Mouse (Mus musculus): ENCODE results near the gene Rdh1. TPM values are rescaled to one million over a fixed set of nuclear protein-coding genes. Genes with fewer than 3 reads are reported as not detected.

Rdh1 gene
- polyA plus RNA-seq (2012; rRNA removed): 0.07 TPM in 2 replicates

GRCm38 (mm10) chr10:127759181-127760110, at the start of gene Rdh1, which contains the start of gene Rdh16f1:
Gene Rdh1, plus strand, starts transcription at chr10:127759721.
Gene Rdh16f1, plus strand, starts transcription at chr10:127759787.
- H3K27me3 ChIP-seq (ENCODE audit: control insufficient read depth, insufficient read depth, low read length): no peaks in the 10 kb centered on the region
- no peak within 1 kb of the TSS for H3K27ac ChIP-seq (ENCODE audit: control insufficient read depth, insufficient read depth, low read depth, low read length)
- no peak within 1 kb of the TSS for H3K4me3 ChIP-seq (ENCODE audit: control insufficient read depth, low read depth, low read length)
- TF ChIP-seq POLR2A (IDR thresholded peaks at IDR 0.05; ENCODE audit: control insufficient read depth, low read depth, low read length): no peak
- no peak for TF ChIP-seq CTCF (IDR thresholded peaks at IDR 0.05; ENCODE audit: control insufficient read depth, insufficient read depth, insufficient replicate concordance, low read depth, low read length)
- H3K4me1 ChIP-seq (ENCODE audit: control insufficient read depth, insufficient read depth, low read length): peaks cover 8% of the 10 kb centered on the region
- no peaks in the 10 kb centered on the region for H3K36me3 ChIP-seq (ENCODE audit: control insufficient read depth, insufficient read depth, low read length)

- H3K27me3 ChIP-seq (ENCODE audit: control insufficient read depth, insufficient read depth, low read length): no peaks in the 10 kb centered on the region
- H3K4me3 ChIP-seq (ENCODE audit: control insufficient read depth, low read depth, low read length): no peak overlapping the region
- no peak for TF ChIP-seq POLR2A (IDR thresholded peaks at IDR 0.05; ENCODE audit: control insufficient read depth, low read depth, low read length)
- TF ChIP-seq CTCF (IDR thresholded peaks at IDR 0.05; ENCODE audit: control insufficient read depth, insufficient read depth, insufficient replicate concordance, low read depth, low read length): no peak
- no peaks in the 10 kb centered on the region; the same call in 1 of the 2 replicates for H3K36me3 ChIP-seq (ENCODE audit: control insufficient read depth, insufficient read depth, low read length)
- peaks cover 8% of the 10 kb centered on the region for H3K4me1 ChIP-seq (ENCODE audit: control insufficient read depth, insufficient read depth, low read length)
- H3K27ac ChIP-seq (ENCODE audit: control insufficient read depth, insufficient read depth, low read depth, low read length): no peak overlapping the region
These were observed 49.2 kb upstream of the Rdh1 start for GRCm38 (mm10) chr10:127710331-127710730.

GRCm38 (mm10) chr10:127712736-127713135, 46.8 kb upstream of the Rdh1 start:
- no peak overlapping the region for H3K27ac ChIP-seq (ENCODE audit: control insufficient read depth, insufficient read depth, low read depth, low read length)
- H3K4me1 ChIP-seq (ENCODE audit: control insufficient read depth, insufficient read depth, low read length): peaks cover 8% of the 10 kb centered on the region
- H3K36me3 ChIP-seq (ENCODE audit: control insufficient read depth, insufficient read depth, low read length): no peaks in the 10 kb centered on the region; the same call in 1 of the 2 replicates
- H3K27me3 ChIP-seq (ENCODE audit: control insufficient read depth, insufficient read depth, low read length): no peaks in the 10 kb centered on the region
- no peak for TF ChIP-seq POLR2A (IDR thresholded peaks at IDR 0.05; ENCODE audit: control insufficient read depth, low read depth, low read length)
- no peak for TF ChIP-seq CTCF (IDR thresholded peaks at IDR 0.05; ENCODE audit: control insufficient read depth, insufficient read depth, insufficient replicate concordance, low read depth, low read length)
- no peak overlapping the region for H3K4me3 ChIP-seq (ENCODE audit: control insufficient read depth, low read depth, low read length)

DNA sequence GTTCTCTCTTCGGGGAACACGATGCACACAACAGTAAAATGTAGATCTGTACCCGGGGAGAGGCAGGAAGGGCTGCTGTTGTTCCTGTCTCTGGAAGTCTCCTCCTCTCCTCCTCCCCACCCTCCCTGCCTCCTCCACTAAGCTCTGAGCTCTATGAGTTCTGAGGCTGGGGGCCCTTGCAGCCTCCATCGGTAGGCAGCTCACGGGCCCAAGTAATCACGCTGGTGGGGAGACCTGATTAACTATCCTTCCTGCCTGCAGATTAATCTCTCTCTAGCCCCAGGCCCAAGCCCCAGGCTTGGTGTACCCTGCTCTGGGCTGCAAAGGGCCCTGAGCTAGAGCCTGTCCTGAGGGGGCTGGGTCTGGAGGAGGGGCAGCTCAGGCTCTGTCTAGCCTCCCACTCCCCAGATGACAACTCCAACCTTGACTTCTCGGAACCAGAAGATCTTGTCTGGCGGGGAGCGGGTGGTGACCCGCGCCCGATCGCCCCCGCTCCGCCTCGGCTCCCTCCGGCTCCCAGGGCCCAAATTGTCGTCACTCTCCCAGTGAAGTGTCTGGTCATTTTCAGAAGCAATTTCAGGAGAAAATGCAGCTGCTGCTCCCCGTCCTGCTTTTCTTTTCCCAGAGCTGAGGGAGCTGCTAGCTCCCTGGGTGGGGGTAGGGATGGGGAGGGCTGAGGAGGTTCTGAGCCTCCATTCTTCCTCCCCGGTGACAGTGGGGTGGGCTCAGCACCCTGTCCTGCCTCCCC, 37.7 kb upstream of the Rdh1 start:
- H3K36me3 ChIP-seq (ENCODE audit: control insufficient read depth, insufficient read depth, low read length): peaks cover 3% of the 10 kb centered on the region; the same call in 1 of the 2 replicates
- H3K27ac ChIP-seq (ENCODE audit: control insufficient read depth, insufficient read depth, low read depth, low read length): peak overlapping the region; percentile 63
- H3K27me3 ChIP-seq (ENCODE audit: control insufficient read depth, insufficient read depth, low read length): no peaks in the 10 kb centered on the region
- no peaks in the 10 kb centered on the region for H3K4me1 ChIP-seq (ENCODE audit: control insufficient read depth, insufficient read depth, low read length)
- TF ChIP-seq CTCF (IDR thresholded peaks at IDR 0.05; ENCODE audit: control insufficient read depth, insufficient read depth, insufficient replicate concordance, low read depth, low read length) (no peak), POLR2A (IDR thresholded peaks at IDR 0.05; ENCODE audit: control insufficient read depth, low read depth, low read length) (no peak)
- no peak overlapping the region for H3K4me3 ChIP-seq (ENCODE audit: control insufficient read depth, low read depth, low read length)

DNA sequence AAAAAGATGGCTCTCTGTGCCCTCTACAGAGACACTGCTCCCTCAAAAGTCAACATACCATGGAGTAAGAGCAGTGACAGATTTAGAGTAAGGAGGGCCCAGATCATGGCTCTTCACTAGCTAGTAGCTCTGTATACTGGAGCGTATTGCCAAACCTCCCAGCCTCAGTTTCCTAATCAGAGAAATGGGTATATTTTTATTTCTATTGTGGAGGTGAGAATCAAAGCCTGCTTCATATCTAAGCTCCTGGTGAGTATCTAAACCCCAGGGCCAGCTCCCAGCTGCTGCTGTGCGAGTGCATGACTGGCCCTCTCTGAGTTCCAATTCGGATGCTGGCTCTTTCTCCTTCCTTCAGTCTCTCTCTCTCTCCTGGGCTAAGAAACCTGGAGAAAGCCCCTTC, 35.3 kb upstream of the Rdh1 start, which contains the start of gene Tac2:
Gene Tac2, plus strand, starts transcription at position 301 of the 400 bp plus-strand sequence.
- H3K36me3 ChIP-seq (ENCODE audit: control insufficient read depth, insufficient read depth, low read length): no peaks in the 10 kb centered on the region
- no peaks in the 10 kb centered on the region for H3K4me1 ChIP-seq (ENCODE audit: control insufficient read depth, insufficient read depth, low read length)
- H3K27me3 ChIP-seq (ENCODE audit: control insufficient read depth, insufficient read depth, low read length): no peaks in the 10 kb centered on the region
- H3K4me3 ChIP-seq (ENCODE audit: control insufficient read depth, low read depth, low read length): no peak within 1 kb of the TSS
- TF ChIP-seq POLR2A (IDR thresholded peaks at IDR 0.05; ENCODE audit: control insufficient read depth, low read depth, low read length) (no peak), CTCF (IDR thresholded peaks at IDR 0.05; ENCODE audit: control insufficient read depth, insufficient read depth, insufficient replicate concordance, low read depth, low read length) (no peak)
- H3K27ac ChIP-seq (ENCODE audit: control insufficient read depth, insufficient read depth, low read depth, low read length): no peak within 1 kb of the TSS

GRCm38 (mm10) chr10:127725136-127725535, 34.4 kb upstream of the Rdh1 start:
- H3K27me3 ChIP-seq (ENCODE audit: control insufficient read depth, insufficient read depth, low read length): no peaks in the 10 kb centered on the region
- no peak overlapping the region for H3K27ac ChIP-seq (ENCODE audit: control insufficient read depth, insufficient read depth, low read depth, low read length)
- no peak for TF ChIP-seq CTCF (IDR thresholded peaks at IDR 0.05; ENCODE audit: control insufficient read depth, insufficient read depth, insufficient replicate concordance, low read depth, low read length)
- no peak for TF ChIP-seq POLR2A (IDR thresholded peaks at IDR 0.05; ENCODE audit: control insufficient read depth, low read depth, low read length)
- no peaks in the 10 kb centered on the region for H3K4me1 ChIP-seq (ENCODE audit: control insufficient read depth, insufficient read depth, low read length)
- H3K4me3 ChIP-seq (ENCODE audit: control insufficient read depth, low read depth, low read length): no peak overlapping the region
- no peaks in the 10 kb centered on the region for H3K36me3 ChIP-seq (ENCODE audit: control insufficient read depth, insufficient read depth, low read length)

DNA sequence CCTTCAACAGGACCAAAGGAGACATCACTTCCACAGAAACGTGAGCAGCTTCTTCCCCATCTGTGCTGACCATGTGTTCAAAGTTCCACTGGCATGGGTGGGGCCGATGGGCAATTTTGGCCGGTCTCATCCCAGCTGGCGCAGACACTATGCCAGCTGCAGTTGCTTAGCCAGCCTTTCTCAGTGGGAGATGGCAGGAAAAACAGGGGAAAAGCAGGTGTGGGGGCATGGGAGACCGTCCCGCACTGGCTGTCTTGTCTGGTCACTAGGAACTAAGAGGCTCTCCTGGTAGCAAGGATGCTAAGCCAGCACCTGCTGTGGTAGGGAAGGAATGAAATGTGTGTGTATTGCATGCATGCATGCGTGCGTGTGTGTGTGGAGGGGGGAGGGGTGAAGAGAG, 31.1 kb upstream of the Rdh1 start:
- H3K27me3 ChIP-seq (ENCODE audit: control insufficient read depth, insufficient read depth, low read length): no peaks in the 10 kb centered on the region
- H3K4me3 ChIP-seq (ENCODE audit: control insufficient read depth, low read depth, low read length): no peak overlapping the region
- no peaks in the 10 kb centered on the region for H3K4me1 ChIP-seq (ENCODE audit: control insufficient read depth, insufficient read depth, low read length)
- no peaks in the 10 kb centered on the region for H3K36me3 ChIP-seq (ENCODE audit: control insufficient read depth, insufficient read depth, low read length)
- TF ChIP-seq CTCF (IDR thresholded peaks at IDR 0.05; ENCODE audit: control insufficient read depth, insufficient read depth, insufficient replicate concordance, low read depth, low read length) (no peak), POLR2A (IDR thresholded peaks at IDR 0.05; ENCODE audit: control insufficient read depth, low read depth, low read length) (no peak)
- no peak overlapping the region for H3K27ac ChIP-seq (ENCODE audit: control insufficient read depth, insufficient read depth, low read depth, low read length)
